Mouse (Mus musculus): Measurements from ENCODE around the gene Obp2b. TPM values are rescaled to one million over a fixed set of nuclear protein-coding genes. Genes with fewer than 3 reads are reported as not detected.
A peak's percentile ranks its signal among the peaks of the same experiment; 100 is the strongest.
"Not testable (repeated sequence)": the region's sequence is repeated elsewhere in the genome, so short reads cannot be mapped to it uniquely, and the experiment has no call there.

The Obp2b gene
- polyA plus RNA-seq (2014; fragmentation: Nextera tagmentation; extraction: Ambion mirVana) = not detected in 2 replicates

GRCm38 (mm10) chr2:25736709-25737108 is at the start of gene Obp2b:
Gene Obp2b, plus strand, starts transcription at chr2:25737009.
- H3K9me3 ChIP-seq (ENCODE audit: control insufficient read depth, low read length); H3K4me3 ChIP-seq (replicated peaks; ENCODE audit: low read depth, low read length); H3K9ac ChIP-seq (replicated peaks; ENCODE audit: low read length); ATAC-seq (ENCODE audit: low FRiP score, low TSS enrichment); DNase-seq; H3K27ac ChIP-seq (replicated peaks; ENCODE audit: low read depth, low read length); H3K4me2 ChIP-seq (ENCODE audit: low read length); H3K4me1 ChIP-seq (ENCODE audit: control insufficient read depth, insufficient read depth, low read length); H3K27me3 ChIP-seq (ENCODE audit: control insufficient read depth, insufficient read depth, low read length); H3K36me3 ChIP-seq (ENCODE audit: control insufficient read depth, insufficient read depth, low read length): not testable (repeated sequence)
- WGBS = 82% methylated on average over 3 of the region's 3 CpGs

DNA sequence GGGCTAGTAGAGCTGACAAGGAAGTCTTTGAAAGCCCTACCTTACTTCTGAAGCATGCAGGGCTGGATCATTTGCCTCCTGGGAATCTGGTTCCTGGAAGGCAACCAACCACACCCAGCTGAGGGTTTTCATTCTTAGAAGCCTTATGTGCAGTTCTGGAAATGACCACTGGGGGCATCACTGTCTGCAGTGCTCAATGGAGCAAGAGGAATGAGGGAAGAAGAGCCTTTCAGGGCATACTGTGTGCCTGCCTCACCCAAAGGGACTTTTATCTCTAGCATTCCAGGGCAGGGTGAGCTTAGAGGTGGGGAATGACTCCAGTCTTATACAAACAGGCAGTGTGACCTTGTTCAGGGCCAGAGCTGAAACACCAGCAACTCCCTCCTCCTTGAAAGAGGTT is 42.2 kb upstream of the Obp2b start:
- Histone ChIP-seq H3K27ac (replicated peaks; ENCODE audit: low read depth, low read length) (no peak overlapping the region), H3K4me2 (ENCODE audit: low read length) (no peak overlapping the region), H3K27me3 (ENCODE audit: control insufficient read depth, insufficient read depth, low read length) (no peaks in the 10 kb centered on the region), H3K4me1 (ENCODE audit: control insufficient read depth, insufficient read depth, low read length) (no peaks in the 10 kb centered on the region), H3K4me3 (replicated peaks; ENCODE audit: low read depth, low read length) (no peak overlapping the region), H3K9me3 (ENCODE audit: control insufficient read depth, low read length) (no peaks in the 10 kb centered on the region), H3K9ac (replicated peaks; ENCODE audit: low read length) (no peak overlapping the region), H3K36me3 (ENCODE audit: control insufficient read depth, insufficient read depth, low read length) (no peaks in the 10 kb centered on the region)
- ATAC-seq (ENCODE audit: low FRiP score, low TSS enrichment) (no peak), DNase-seq (peak; percentile 80)

GRCm38 (mm10) chr2:25696951-25697350 is 39.9 kb upstream of the Obp2b start:
- DNase-seq (no peak), ATAC-seq (ENCODE audit: low FRiP score, low TSS enrichment) (no peak)
- WGBS = 73% methylated on average over 4 of the region's 4 CpGs
- Histone ChIP-seq H3K4me3 (replicated peaks; ENCODE audit: low read depth, low read length) (no peak overlapping the region), H3K36me3 (ENCODE audit: control insufficient read depth, insufficient read depth, low read length) (no peaks in the 10 kb centered on the region), H3K27ac (replicated peaks; ENCODE audit: low read depth, low read length) (no peak overlapping the region), H3K4me2 (ENCODE audit: low read length) (no peak overlapping the region), H3K9ac (replicated peaks; ENCODE audit: low read length) (no peak overlapping the region), H3K27me3 (ENCODE audit: control insufficient read depth, insufficient read depth, low read length) (no peaks in the 10 kb centered on the region), H3K9me3 (ENCODE audit: control insufficient read depth, low read length) (no peaks in the 10 kb centered on the region), H3K4me1 (ENCODE audit: control insufficient read depth, insufficient read depth, low read length) (no peaks in the 10 kb centered on the region)

GRCm38 (mm10) chr2:25698696-25699095 is 38.1 kb upstream of the Obp2b start:
- Histone ChIP-seq H3K9me3 (ENCODE audit: control insufficient read depth, low read length) (no peaks in the 10 kb centered on the region), H3K27ac (replicated peaks; ENCODE audit: low read depth, low read length) (no peak overlapping the region), H3K4me1 (ENCODE audit: control insufficient read depth, insufficient read depth, low read length) (no peaks in the 10 kb centered on the region), H3K36me3 (ENCODE audit: control insufficient read depth, insufficient read depth, low read length) (no peaks in the 10 kb centered on the region), H3K9ac (replicated peaks; ENCODE audit: low read length) (no peak overlapping the region), H3K4me2 (ENCODE audit: low read length) (no peak overlapping the region), H3K4me3 (replicated peaks; ENCODE audit: low read depth, low read length) (no peak overlapping the region), H3K27me3 (ENCODE audit: control insufficient read depth, insufficient read depth, low read length) (no peaks in the 10 kb centered on the region)
- no peak for DNase-seq
- 85% methylated on average over 2 of the region's 2 CpGs for WGBS
- no peak for ATAC-seq (ENCODE audit: low FRiP score, low TSS enrichment)

GRCm38 (mm10) chr2:25699743-25700142 is 37.1 kb upstream of the Obp2b start, which contains the start of gene Obp2a:
Gene Obp2a, plus strand, starts transcription at chr2:25700043.
- WGBS = 86% methylated on average over 3 of the region's 3 CpGs
- H3K27me3 ChIP-seq (ENCODE audit: control insufficient read depth, insufficient read depth, low read length); H3K4me3 ChIP-seq (replicated peaks; ENCODE audit: low read depth, low read length); H3K9me3 ChIP-seq (ENCODE audit: control insufficient read depth, low read length); ATAC-seq (ENCODE audit: low FRiP score, low TSS enrichment); DNase-seq; H3K27ac ChIP-seq (replicated peaks; ENCODE audit: low read depth, low read length); H3K9ac ChIP-seq (replicated peaks; ENCODE audit: low read length); H3K4me1 ChIP-seq (ENCODE audit: control insufficient read depth, insufficient read depth, low read length); H3K4me2 ChIP-seq (ENCODE audit: low read length); H3K36me3 ChIP-seq (ENCODE audit: control insufficient read depth, insufficient read depth, low read length): not testable (repeated sequence)

- H3K9ac ChIP-seq (replicated peaks; ENCODE audit: low read length) = no peak overlapping the region
- no peaks in the 10 kb centered on the region for H3K27me3 ChIP-seq (ENCODE audit: control insufficient read depth, insufficient read depth, low read length)
- no peaks in the 10 kb centered on the region for H3K36me3 ChIP-seq (ENCODE audit: control insufficient read depth, insufficient read depth, low read length)
- ATAC-seq (ENCODE audit: low FRiP score, low TSS enrichment) (no peak), DNase-seq (no peak)
- H3K4me1 ChIP-seq (ENCODE audit: control insufficient read depth, insufficient read depth, low read length) = peaks cover under 1% of the 10 kb centered on the region; the same call in 1 of the 2 replicates
- no peaks in the 10 kb centered on the region for H3K9me3 ChIP-seq (ENCODE audit: control insufficient read depth, low read length)
- no peak overlapping the region for H3K27ac ChIP-seq (replicated peaks; ENCODE audit: low read depth, low read length)
- no peak overlapping the region for H3K4me3 ChIP-seq (replicated peaks; ENCODE audit: low read depth, low read length)
- no peak overlapping the region for H3K4me2 ChIP-seq (ENCODE audit: low read length)
- WGBS = 86% methylated on average over 5 of the region's 5 CpGs
These were observed 35.8 kb upstream of the Obp2b start for GRCm38 (mm10) chr2:25701001-25701400.

- Histone ChIP-seq H3K4me3 (replicated peaks; ENCODE audit: low read depth, low read length) (no peak overlapping the region), H3K27ac (replicated peaks; ENCODE audit: low read depth, low read length) (no peak overlapping the region), H3K36me3 (ENCODE audit: control insufficient read depth, insufficient read depth, low read length) (no peaks in the 10 kb centered on the region), H3K9me3 (ENCODE audit: control insufficient read depth, low read length) (no peaks in the 10 kb centered on the region), H3K27me3 (ENCODE audit: control insufficient read depth, insufficient read depth, low read length) (no peaks in the 10 kb centered on the region), H3K4me2 (ENCODE audit: low read length) (no peak overlapping the region), H3K4me1 (ENCODE audit: control insufficient read depth, insufficient read depth, low read length) (peaks cover 13% of the 10 kb centered on the region), H3K9ac (replicated peaks; ENCODE audit: low read length) (no peak overlapping the region)
- ATAC-seq (ENCODE audit: low FRiP score, low TSS enrichment) (no peak), DNase-seq (no peak)
- 83% methylated on average over 4 of the region's 4 CpGs for WGBS
These were observed 33.1 kb upstream of the Obp2b start for GRCm38 (mm10) chr2:25703706-25704105.

- Histone ChIP-seq H3K4me2 (ENCODE audit: low read length) (peak within 1 kb of the TSS; percentile 81), H3K4me1 (ENCODE audit: control insufficient read depth, insufficient read depth, low read length) (peaks cover 17% of the 10 kb centered on the region), H3K36me3 (ENCODE audit: control insufficient read depth, insufficient read depth, low read length) (no peaks in the 10 kb centered on the region), H3K9ac (replicated peaks; ENCODE audit: low read length) (peak within 1 kb of the TSS; percentile 83), H3K4me3 (replicated peaks; ENCODE audit: low read depth, low read length) (peak within 1 kb of the TSS; percentile 75), H3K27me3 (ENCODE audit: control insufficient read depth, insufficient read depth, low read length) (no peaks in the 10 kb centered on the region), H3K9me3 (ENCODE audit: control insufficient read depth, low read length) (no peaks in the 10 kb centered on the region), H3K27ac (replicated peaks; ENCODE audit: low read depth, low read length) (peak within 1 kb of the TSS; percentile 91)
- ATAC-seq (ENCODE audit: low FRiP score, low TSS enrichment) (peak; percentile 94), DNase-seq (peak; percentile 95)
- under 1% methylated on average over 78 of the region's 78 CpGs for WGBS
These were observed 29.9 kb upstream of the Obp2b start, which contains the start of gene Bmyc for GRCm38 (mm10) chr2:25706643-25707481. Gene Bmyc, plus strand, starts transcription at chr2:25706739.

GRCm38 (mm10) chr2:25708121-25708520 is 28.7 kb upstream of the Obp2b start:
- Histone ChIP-seq H3K4me3 (replicated peaks; ENCODE audit: low read depth, low read length) (0 out of 2 replicates have a peak overlapping the region, but pooled peaks have one; percentile 19), H3K27ac (replicated peaks; ENCODE audit: low read depth, low read length) (no peak overlapping the region), H3K36me3 (ENCODE audit: control insufficient read depth, insufficient read depth, low read length) (no peaks in the 10 kb centered on the region), H3K9me3 (ENCODE audit: control insufficient read depth, low read length) (no peaks in the 10 kb centered on the region), H3K4me2 (ENCODE audit: low read length) (peak overlapping the region; percentile 81), H3K27me3 (ENCODE audit: control insufficient read depth, insufficient read depth, low read length) (no peaks in the 10 kb centered on the region), H3K9ac (replicated peaks; ENCODE audit: low read length) (no peak overlapping the region), H3K4me1 (ENCODE audit: control insufficient read depth, insufficient read depth, low read length) (peaks cover 17% of the 10 kb centered on the region)
- 90% methylated on average over 2 of the region's 2 CpGs for WGBS
- DNase-seq = peak; percentile 60
- ATAC-seq (ENCODE audit: low FRiP score, low TSS enrichment) = no peak

Data from midbrain, embryonic 14.5 days (tissue).